Mouse (Mus musculus) neutrophil, adult 59 days (primary cell): ENCODE data around the gene Gm3532. TPM values are rescaled to one million over a fixed set of nuclear protein-coding genes. Genes with fewer than 3 reads are reported as not detected.

ENCODE experiments used
- total RNA-seq, 2 experiments: library from RNA; stranded (reverse); gene quantifications; 1 replicate in 1 of 2; 2 replicates in 1 of 2; pipeline ENCODE4 v1.2.4; 2023

The Gm3532 gene
- total RNA-seq = not detected

DNA sequence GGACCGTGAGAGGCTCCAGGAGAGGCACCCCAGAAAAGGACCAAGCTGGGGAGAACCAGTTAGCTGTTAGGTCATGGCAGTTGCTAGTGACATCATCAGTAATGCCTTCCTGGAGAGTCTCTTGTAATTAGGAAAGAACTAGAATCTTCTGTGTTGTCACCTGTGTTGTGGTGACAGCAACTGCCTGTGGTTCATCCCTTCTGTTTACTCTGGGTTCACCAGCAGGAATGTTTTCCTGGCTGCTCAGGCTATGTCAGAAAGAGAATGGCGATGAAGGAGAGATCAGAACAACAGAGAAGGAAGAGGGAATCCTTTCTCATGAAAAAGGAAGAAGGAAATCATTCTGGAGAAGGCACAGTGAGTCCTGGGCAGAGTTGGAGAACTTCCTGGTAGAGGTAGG lies at the start of gene Gm3532:
Gm3532 (plus strand) TSS at position 301 of the 400 bp plus-strand sequence.

DNA sequence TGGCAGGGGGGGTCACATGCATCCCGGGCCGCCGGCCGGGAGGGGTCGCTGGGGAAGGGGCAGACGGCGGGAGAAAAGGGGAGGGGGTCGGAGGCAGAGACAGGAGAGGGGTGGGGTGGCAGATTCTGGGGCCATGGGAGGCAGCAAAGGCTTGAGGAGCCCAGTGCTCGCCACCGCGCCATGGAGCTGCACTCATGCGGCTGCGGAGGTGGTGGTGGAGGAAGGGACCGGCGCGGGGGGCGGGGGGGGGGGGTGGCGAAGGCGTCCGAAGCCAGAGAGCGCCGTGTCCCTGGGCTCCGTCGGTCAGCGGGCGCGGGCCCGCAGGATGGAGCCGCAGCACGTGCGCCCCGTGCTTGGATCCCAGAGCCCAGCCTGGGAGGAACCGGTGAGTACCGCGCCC lies 36.9 kb upstream of the Gm3532 start, which contains the start of gene Gm3488:
Gm3488 (plus strand) TSS at position 301 of the 400 bp plus-strand sequence.

Other genes with a start within 250 kb of the Gm3532 start
- gene Gm3542, start 203.6 kb upstream of the Gm3532 start, total RNA-seq = not detected
- gene Gm3500, start 149.4 kb upstream of the Gm3532 start, total RNA-seq = not detected
- not detected for gene Gm3194, start 83.0 kb upstream of the Gm3532 start, total RNA-seq
- gene Gm8246, start 60.7 kb upstream of the Gm3532 start, total RNA-seq = not detected
- gene Gm3187, start 54.3 kb upstream of the Gm3532 start, total RNA-seq = not detected
- not detected for gene Gm3488, start 36.8 kb upstream of the Gm3532 start, total RNA-seq
- not detected for gene Gm8265, start 94.5 kb downstream of the Gm3532 start, total RNA-seq
- gene Gm9603, start 149.0 kb downstream of the Gm3532 start, total RNA-seq = not detected
- not detected for gene Gm3373, start 203.1 kb downstream of the Gm3532 start, total RNA-seq